In the genomic region with DNA sequence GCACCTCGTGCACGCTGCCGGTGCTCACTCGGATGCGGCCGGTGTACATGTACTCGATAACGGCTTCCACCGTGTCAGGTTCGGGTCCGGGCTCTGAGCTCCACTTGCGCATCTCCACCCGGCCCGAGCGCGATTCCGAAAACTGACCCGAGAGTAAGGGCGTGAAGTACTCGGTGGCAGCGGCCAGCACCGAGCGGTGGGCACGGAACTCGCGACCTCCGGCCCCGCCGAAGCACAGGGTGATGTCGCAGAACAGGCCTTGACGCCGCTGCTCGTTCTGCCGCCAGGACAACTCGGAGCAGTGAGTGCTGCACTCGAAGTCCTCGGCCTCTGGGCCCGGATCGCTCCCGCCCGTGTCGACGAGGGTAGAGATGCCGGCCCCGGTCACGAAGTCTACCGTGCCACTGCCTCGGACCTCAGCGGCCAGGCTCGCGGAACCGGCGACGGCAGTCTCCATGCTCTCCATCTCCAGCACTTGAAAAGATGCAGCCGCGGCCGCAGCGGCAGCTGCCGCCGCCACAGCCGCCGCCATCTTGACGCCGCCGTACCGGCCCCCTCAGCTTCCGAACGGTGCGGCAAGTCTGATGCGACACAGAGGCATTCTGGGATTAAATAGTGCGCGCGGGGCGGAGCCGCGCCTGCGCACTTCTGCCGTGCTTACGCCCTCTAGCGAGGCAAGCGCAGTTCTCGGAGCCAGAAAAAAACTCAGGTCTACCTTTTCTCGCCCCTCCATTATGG, we compare ENCODE assay signal across 7 mouse cellular contexts. TPM values are rescaled to one million over a fixed set of nuclear protein-coding genes. Genes with fewer than 3 reads are reported as not detected.
A peak's percentile ranks its signal among the peaks of the same experiment; 100 is the strongest.
DNase-seq lines count a peak whose midpoint lies in the region; ATAC-seq lines count a peak whose summit lies in the region.

A gene (minus strand): TSS at position 545 of the 738 bp plus-strand sequence.

- H3K9me3 ChIP-seq in intestine, embryonic 15.5 days: no peaks in the 10 kb centered on the region
- H3K9me3 ChIP-seq in midbrain, embryonic 10.5 days (replicated peaks): no peaks in the 10 kb centered on the region

- intact Hi-C loops in gastrocnemius, postnatal 36 days (cut with DNase I): loop anchor here (2.0 to 5.0 kb wide), 2 partner anchors 46 to 110 kb away; no protein-coding TSS in a partner anchor
- intact Hi-C loops in left cerebral cortex, postnatal 25 days (cut with DNase I): loop anchor here (2.0 kb wide), 2 partner anchors 46 to 110 kb away; no protein-coding TSS in a partner anchor

- DNase-seq in adrenal gland, adult 18-20 months (ENCODE audit: low spot score in 2 of 2): peak; percentile 93 to 96
- peak; percentile 94 for DNase-seq in embryo, embryonic 11 days
- DNase-seq in gastrocnemius, postnatal 36 days: peak; percentile 83 to 89
- peak; percentile 94 to 95 for DNase-seq in left cerebral cortex, postnatal 25 days (ENCODE audit: low spot score in 2 of 2)
- DNase-seq in midbrain, embryonic 10.5 days (ENCODE audit: low spot score): peak; percentile 92
- peak; percentile 89 for DNase-seq in right cerebral cortex, postnatal 4 days

- peak within 1 kb of the TSS; percentile 64 for H3K27ac ChIP-seq in intestine, embryonic 15.5 days
- H3K27ac ChIP-seq in midbrain, embryonic 10.5 days (replicated peaks): peak within 1 kb of the TSS; percentile 91

- peak within 1 kb of the TSS; percentile 91 for H3K9ac ChIP-seq in intestine, embryonic 15.5 days

- peaks cover 10% of the 10 kb centered on the region for H3K4me1 ChIP-seq in intestine, embryonic 15.5 days (replicated peaks)
- H3K4me1 ChIP-seq in midbrain, embryonic 10.5 days: peaks cover 23% of the 10 kb centered on the region

- peak; percentile 96 for ATAC-seq in intestine, embryonic 15.5 days

- under 1% methylated on average over 83 of the region's 83 CpGs for WGBS in intestine, embryonic 15.5 days
- WGBS in midbrain, embryonic 10.5 days: under 1% methylated on average over 83 of the region's 83 CpGs

- peaks cover 4% of the 10 kb centered on the region for H3K36me3 ChIP-seq in intestine, embryonic 15.5 days
- peaks cover 41% of the 10 kb centered on the region for H3K36me3 ChIP-seq in midbrain, embryonic 10.5 days

- H3K27me3 ChIP-seq in intestine, embryonic 15.5 days (replicated peaks): no peaks in the 10 kb centered on the region
- H3K27me3 ChIP-seq in midbrain, embryonic 10.5 days (ENCODE audit: low read depth, poor library complexity, severe bottlenecking): no peaks in the 10 kb centered on the region

- H3K4me2 ChIP-seq in intestine, embryonic 15.5 days (replicated peaks): peak within 1 kb of the TSS; percentile 84

- peak within 1 kb of the TSS; percentile 96 for H3K4me3 ChIP-seq in intestine, embryonic 15.5 days (replicated peaks)
- H3K4me3 ChIP-seq in midbrain, embryonic 10.5 days: peak within 1 kb of the TSS; percentile 98

RNA-seq across cellular contexts. Expression of the gene that starts here (rescaled TPM):
- total RNA-seq in adrenal gland, adult 18-20 months (2021): 10 to 100 TPM; 51.5 to 58.3 TPM
- total RNA-seq in gastrocnemius, postnatal 36 days (2021): 1 to 10 TPM; 3.3 to 3.7 TPM
- polyA plus RNA-seq in intestine, embryonic 15.5 days (2015; fragmentation: Nextera tagmentation; extraction: Ambion mirVana): 5.7 and 5.9 TPM in 2 replicates
- total RNA-seq in left cerebral cortex, postnatal 25 days (2021): 100 to 1,000 TPM in 1 of 2 experiments, 10 to 100 TPM in 1; 97.7 to 102 TPM
- 6.9 and 8.2 TPM in 2 replicates for polyA plus RNA-seq in midbrain, embryonic 10.5 days (2016; fragmentation: Nextera tagmentation; extraction: Ambion mirVana)

Comparison
In these comparisons a context has a peak if more than half of its experiments do, and no peak if none do; other contexts are left out.
1. Peak in every context shown above with its lines: DNase-seq, ATAC-seq, H3K4me3 ChIP-seq and H3K27ac ChIP-seq.
2. RNA of the gene that starts here (total RNA-seq): 97.7 to 102 TPM in left cerebral cortex, postnatal 25 days and 51.5 to 58.3 TPM in adrenal gland, adult 18-20 months; 3.3 to 3.7 TPM in gastrocnemius, postnatal 36 days; every median in the first group is over 10 times any median in the second.